Mouse (Mus musculus) telencephalon, adult 2 months (tissue): Measurements from ENCODE around the gene Slc28a1.
"Not testable (repeated sequence)": the region's sequence is repeated elsewhere in the genome, so short reads cannot be mapped to it uniquely, and the experiment has no call there.

Experiments
- DNase-seq: peaks from one replicate; pipeline ENCODE4 v3.0.0-alpha.2; 2011; ENCODE audit warnings: low read depth, low spot score

Slc28a1 gene

DNA sequence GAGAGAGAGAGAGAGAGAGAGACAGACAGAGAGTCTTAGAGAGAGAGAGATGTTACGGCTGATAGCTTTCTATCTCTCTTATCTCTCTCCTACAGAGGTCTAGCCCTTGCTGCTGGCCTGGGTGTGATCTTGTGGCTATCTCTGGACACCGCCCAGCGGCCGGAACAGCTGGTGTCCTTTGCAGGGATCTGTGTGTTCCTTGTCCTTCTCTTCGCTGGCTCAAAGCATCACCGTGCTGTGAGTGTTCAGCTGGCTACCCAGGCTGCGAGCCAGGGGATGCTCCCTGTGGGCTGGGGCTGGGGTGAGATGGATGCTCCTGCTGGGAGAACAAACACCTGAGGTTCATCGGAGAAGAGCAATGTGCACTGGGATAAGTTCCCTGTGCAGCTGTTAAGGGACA lies 10.2 kb downstream of the Slc28a1 start:
- DNase-seq: no peak

DNA sequence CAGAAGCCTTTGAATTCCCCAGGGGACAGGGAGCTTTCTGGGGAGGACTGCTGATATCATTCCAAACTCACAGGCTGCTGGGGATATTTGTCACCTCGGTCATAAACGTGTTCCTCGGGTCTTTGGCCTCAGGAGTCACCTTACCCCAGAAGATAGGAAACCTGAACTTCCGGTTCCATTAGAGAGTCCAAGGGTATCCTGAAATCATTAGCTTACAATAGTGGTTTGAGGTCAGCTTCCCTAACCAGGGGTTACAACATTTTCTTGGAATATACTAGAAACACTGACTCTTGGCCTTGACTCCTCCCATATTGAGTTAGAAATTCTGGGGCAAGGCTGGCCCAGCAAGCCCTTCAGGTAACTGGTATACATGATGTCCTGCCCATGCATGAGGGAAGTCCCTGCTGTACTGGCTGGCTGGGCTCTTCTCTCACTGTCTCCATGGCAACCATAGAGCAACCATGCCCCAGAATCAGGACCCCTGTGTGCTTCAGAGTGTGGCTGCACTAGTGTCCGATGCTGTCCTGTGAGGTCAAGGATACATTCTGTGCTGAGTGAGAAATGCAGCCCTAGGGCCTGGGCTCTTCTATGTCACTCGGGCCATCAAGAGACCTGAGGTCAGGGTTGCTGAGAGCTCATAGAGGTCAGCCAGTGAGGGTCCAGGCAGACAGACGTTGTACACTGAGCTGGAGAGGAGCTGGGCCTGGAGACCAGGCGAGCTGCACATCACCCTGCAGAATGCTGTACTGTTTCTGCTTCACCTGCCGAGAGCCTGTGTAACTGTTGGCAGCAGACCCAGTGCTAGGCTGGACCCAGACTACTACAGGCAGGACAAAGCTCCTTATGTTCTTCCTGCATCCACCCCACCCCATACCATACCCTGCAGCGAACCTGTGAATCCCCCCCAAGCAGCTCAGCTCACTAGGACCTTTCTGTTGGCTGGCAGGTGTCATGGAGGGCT lies 10.9 kb downstream of the Slc28a1 start:
- DNase-seq: no peak

DNA sequence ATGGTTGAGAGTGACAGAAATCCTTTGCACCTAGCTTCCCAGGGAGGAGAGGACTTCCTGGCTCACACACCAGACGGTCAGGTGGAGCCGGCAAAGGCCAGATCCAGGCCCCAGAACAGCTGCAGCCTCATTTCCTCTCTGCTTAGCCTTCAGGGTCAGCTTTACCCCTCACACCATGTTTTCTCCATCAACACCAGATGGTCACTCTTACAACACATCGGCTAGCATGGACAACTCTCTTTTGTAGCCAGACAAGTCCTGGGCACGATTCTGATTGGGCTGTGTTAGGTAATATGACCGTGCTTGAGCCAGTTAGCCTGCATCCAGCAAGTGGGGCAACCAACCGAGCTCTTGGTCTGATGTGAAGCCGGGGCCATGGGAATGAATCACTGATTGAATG lies 17.3 kb downstream of the Slc28a1 start:
- DNase-seq: no peak

DNA sequence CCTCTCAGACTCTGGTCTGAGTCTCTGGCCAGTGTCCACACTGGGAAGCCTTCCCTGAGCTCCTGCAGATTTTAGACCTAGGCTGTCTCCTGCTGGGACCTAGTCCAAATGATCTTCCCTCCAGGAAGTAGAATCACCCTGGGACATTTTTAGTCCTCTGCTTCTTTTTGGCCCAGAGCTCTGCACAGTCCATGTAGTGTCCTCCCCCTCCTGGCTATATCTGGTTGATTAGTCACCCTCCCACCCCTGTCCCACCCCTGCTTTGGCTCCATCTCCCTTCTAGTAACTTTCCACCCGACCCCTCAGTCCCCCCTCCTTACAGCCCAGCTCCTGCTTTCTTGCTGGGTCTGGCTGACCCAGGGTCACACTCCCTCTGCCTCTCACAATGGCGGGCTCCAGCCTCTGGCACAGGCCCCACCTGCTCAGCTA lies 18.3 kb downstream of the Slc28a1 start:
- DNase-seq: no peak

DNA sequence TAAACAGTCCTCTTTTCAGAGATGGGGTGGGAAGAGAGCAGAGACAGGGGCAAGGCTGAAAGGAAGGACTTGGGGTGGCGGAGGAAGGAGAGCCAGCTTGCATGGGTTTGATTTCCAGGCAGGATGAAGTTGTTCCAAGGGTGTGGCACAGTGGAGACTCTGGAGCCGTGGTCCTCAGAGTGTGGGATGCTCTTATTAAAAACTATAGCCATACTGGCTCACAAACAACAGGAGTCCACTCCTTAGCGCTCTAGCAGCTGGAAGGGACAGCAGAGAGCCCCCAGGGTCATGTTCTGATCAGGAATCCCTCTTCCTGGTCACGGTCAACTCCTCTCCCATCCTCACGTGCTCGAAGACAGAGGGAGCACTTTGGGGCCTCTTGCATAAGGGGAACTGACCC lies 18.8 kb downstream of the Slc28a1 start:
- no peak for DNase-seq

DNA sequence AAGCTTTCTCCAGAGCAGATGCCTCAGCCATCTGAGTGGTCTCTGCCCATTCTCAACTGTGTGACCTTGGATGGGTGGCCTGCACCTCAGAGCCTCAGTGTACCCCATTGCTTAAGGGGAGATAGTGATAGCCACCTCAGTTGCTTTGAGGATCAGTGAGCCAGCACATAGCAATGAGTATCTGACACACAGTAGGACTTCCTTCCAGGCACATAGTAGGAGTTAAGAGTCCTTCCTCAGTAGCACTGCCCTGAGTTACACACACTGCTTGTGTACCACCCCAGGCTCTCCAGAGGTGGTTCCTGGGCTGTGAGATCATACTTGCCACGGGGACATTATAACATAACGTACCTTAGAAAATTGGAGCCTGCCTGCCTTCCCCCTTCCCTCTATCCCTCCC lies 19.3 kb downstream of the Slc28a1 start:
- no peak for DNase-seq

DNA sequence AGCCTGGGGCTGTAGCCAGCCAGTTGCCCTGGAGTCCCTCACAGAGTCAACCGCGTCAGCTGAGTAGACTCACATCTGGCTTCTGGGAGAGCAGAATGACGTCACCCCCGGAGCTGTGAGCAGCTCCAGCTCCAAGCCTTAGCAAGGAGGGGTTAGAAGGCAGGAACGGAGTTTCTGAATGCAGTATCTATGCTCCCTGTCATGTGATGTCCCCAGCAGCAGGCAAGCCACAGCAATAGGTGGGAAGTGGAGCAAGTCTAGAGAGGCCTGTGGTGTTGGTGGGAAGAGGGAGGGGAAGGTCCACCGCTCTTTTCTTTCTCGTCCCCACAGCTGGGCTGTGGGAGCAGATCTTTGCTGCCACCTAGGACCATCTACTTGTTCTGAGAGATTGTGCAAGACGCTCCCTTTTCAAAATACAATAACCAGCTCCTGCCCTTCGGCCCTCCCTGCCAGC lies 20.0 kb downstream of the Slc28a1 start:
- peak; percentile 83 for DNase-seq

DNA sequence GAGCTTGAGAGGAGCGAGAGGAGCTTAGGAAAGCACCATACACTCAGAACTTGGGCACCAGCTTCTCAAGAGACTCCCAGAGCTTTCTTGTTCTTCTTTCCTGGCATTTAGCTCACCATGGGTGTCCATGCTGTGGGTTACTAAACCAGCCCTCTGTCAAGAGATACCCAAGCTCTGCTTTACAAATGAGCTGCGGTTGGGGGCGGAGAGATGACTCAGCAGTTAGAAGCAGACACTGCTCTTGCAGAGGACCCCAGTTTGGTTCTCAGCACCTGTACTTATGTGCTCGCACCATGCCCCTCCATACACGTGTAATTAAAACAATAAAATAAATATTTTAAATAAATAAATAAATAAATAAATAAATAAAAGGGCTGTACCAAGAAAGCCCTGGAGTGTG lies 22.7 kb downstream of the Slc28a1 start:
- no peak for DNase-seq

DNA sequence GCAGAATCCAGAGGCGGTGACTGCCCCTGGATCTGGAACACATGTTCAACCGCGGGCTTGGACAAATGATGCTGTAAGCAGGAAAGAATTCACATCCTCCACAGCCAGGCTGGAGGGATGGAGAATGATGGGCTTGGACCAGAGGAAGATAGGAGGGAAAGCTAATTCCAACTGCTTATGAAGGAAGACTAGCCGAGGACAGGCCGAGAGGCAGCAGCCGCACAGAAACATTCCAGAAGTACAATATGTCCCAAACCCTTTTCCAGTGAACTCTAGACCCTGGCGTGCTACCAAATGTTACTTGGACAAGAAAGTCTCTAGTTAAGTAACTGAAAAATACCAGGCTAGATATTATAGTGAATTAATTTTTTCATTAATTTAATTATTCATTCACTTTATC lies 24.5 kb downstream of the Slc28a1 start:
- no peak for DNase-seq

DNA sequence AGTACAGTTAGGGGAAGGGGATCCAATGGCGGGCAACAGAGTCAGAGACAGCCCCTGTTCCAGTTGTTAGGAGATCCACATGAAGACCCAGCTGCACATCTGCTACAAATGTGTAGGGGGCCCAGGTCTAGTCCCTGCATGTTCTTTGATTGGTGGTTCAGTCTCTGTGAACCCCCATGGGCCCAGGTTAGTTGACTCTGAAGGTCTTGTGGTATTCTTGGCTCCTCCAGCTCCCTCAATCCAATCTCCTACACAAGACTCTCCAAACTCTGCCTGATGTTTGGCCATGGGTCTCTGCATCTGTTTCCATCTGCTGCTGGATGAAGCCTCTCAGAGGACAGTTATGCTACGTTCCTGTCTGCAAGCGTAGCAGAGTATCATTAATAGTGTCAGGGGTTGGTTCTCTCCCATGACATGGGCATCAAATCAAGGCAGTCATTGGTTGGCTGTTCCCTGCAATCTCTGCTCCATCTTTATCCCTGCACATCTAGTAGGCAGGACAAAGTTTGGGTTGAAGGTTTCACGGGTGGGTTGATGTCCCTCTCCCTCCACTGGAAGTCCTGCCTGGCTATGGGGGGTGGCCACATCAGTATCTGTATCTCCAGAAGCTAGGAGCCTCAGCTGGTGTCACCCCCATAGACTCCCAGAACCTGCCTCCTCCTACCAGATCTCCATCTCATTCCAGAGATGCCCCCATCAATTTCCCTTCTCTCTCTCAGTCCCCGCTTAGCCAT lies 25.2 kb downstream of the Slc28a1 start:
- DNase-seq: no peak

DNA sequence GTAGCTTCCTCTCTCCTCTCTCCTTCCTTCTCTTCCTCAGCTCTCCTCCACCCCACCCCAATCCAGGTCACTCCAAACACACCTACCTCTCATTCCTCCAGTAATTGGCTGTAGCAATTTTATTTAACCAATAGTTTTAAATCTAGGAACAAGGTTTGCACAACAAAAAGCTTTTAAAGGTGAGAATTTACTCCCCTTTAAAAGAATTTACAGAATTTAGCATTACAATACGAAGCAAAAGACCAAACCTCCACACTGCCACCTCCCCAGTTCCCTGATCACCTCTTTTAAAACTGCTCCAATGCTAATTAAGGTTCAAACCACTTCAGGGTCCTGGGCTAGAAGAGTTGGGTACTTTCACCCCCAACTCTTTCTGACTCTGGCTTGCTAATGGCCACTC lies 26.9 kb downstream of the Slc28a1 start:
- DNase-seq: no peak

DNA sequence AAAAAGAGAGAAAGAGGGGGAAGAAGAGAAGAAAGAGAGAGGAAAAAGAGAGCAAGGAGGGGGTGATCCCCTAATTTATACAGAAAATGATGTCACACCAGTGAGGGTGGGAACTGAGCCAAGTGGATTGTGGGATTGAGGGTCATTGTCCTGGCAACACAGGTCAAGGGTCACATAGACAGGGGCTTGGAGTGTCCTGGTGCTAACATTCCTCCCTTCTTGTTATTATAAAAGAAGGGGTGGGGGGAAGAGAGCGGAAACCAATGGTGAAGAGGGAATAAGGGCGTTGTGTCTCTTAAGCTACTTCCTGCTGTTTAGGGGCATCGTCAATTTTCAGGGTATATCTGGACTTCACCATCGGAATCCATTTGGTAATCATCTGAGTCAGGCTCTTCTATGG lies 28.5 kb downstream of the Slc28a1 start:
- DNase-seq: not testable (repeated sequence)

DNA sequence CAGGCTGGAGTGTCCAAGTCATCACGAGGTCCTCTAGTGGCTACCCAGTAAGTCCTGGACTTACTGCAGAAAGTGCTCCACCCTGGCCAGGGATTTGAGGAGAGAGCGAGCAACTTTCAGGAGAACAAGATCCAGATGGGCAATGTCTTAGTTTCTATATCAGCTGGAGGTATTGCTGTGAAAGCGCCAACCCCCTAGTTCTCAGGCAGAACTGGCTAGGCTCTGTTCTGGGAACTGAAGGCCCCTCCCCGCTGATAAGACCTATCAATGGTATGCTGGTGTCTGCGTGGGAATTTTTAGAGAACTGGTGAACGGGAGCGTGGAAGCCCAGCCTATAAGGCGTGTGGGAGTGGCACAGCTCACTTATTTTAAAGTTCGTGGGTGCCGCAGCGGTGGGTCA lies 35.2 kb downstream of the Slc28a1 start:
- DNase-seq: no peak

DNA sequence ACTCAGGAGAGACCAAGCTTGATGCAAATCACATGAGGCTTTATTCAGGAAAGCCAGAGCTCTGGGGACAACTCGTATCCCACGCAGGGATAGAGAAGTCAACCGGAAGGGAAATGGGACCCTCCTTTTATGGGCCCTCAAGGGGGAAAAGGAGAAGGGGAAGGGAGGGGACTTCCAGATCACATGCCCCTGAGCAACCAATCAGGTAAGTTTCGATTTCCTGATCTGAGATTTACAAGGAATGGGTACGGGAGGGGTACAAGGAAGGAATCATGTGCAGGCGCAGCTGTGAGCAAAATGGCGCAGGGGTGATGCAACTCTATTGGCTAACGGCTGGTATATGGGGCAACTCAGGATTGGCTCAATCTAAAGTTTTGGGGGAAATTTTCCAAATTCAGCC lies 36.6 kb downstream of the Slc28a1 start:
- DNase-seq: no peak

DNA sequence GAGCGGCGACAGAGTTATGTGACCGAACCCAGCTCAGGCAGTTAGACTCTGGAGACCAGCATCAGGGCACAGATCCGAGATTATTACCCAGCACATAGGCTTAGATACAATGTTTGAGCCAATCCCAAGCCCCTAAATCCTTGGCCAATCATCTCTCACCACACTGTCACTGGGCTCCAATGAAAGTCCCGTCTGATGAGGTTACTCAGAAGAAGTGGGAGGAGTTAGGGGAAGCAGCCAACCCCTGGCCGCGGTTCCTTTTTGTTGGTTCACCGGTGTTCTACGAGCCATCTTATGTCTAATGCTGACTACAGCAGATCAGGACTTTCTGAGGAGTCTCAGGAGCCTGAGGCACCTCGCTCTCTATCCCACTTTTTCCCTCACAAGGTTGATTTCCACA lies 37.7 kb downstream of the Slc28a1 start:
- DNase-seq: no peak

DNA sequence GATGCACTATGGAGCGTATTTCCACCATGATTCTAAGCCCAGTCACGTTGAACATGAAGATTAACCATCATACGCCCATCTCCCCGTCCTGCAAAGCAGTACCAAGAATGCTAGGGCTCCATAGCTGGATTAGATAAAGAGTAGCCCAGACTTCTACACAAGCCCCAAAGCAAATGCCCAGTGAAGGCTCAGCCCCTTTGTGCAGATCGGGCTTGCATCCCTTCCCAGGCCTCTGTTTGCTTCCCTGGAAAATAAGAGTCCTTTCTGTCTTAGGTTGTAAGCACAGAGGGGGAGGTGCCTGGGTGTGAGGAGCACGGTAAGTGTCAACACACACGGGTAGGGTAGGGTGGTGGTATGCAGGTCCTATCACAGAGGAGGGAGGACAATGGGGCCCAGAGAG lies 38.2 kb downstream of the Slc28a1 start:
- no peak for DNase-seq

DNA sequence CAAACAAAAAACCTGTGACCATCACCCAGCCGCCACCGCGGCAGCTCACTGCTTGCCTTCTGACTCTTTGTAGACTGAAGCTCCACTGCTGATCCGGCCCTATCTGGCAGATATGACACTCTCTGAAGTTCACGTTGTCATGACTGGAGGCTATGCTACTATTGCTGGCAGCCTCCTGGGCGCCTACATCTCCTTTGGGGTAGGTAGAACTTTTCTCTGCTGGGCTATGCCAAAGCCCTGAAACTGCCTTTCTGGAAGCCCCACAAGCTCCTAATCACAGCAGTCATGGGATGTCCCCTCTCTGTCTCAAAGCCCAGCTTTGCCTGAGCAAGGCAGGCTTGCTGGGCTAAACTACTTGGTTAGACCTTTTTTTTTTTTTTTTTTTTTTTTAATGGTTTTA lies 38.7 kb downstream of the Slc28a1 start:
- DNase-seq: no peak

DNA sequence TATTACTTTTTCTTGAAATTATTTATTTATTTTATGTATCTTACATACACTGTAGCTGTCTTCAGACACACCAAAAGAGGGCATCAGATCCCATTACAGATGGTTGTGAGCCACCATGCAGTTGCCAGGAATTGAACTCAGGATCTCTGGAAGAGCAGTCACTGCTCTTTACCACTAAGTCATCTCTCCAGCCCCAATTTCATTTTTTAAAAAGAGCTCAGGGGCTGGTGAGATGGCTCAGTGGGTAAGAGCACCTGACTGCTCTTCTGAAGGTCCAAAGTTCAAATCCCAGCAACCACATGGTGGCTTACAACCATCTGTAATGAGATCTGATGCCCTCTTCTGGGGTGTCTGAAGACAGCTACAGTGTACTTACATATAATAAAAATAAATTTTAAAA lies 39.6 kb downstream of the Slc28a1 start:
- DNase-seq: not testable (repeated sequence)

DNA sequence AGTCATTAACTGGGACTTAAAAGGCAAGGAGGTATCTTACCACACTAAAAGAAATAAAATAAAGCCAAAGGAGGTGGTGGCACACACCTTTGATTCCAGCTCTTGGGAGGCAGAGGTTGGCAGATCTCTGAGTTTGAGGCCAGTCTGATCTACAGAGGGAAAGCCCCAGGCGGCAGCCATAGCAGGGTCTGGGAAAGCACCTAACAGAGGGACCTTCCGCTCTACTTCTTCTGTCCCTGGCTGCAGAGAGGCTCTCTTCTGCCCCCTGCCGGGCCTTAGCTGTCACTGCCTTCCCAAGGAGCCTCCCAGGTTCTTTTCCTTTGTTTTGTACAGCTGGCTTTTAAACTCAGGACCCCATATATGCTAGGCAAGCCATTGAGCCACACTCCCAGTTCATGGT lies 40.4 kb downstream of the Slc28a1 start:
- no peak for DNase-seq

DNA sequence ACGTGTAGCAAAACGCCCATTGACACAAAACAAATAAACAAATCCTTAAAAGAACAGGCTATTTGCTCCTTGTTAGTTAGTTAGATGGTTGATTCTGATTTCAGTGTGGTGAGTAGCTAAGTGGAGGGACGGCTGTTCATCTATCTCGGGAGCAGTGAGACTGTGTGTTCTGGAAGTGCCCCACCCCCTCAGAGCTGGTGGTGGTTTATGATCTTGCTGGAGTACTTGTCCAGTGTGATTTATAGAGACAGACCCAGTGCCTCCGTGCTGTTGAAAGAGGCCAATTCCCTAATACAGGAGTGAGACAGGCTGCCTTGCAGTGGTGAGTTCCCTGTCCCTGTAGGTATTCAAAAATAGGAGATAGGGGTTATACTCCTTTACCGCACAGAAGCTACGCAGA lies 44.3 kb downstream of the Slc28a1 start:
- DNase-seq: no peak

DNA sequence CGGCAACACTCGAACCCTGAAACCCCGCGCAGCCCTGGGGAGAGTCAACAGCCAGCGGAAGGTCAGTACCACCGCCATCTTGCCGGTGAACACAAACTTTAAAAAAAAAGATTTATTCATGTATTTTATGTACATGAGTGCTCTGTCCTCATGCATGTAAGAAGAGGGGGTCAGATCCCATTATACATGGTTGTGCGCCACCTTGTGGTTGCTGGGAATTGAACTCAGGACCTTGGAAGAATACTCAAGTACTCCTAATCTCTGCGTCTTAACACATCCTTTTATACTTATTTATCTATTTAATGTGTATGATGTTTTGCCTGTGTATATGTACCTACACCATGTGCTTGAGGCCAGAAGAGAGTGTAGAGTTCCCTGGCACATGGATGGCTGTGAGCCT lies 47.1 kb downstream of the Slc28a1 start:
- DNase-seq: no peak

DNA sequence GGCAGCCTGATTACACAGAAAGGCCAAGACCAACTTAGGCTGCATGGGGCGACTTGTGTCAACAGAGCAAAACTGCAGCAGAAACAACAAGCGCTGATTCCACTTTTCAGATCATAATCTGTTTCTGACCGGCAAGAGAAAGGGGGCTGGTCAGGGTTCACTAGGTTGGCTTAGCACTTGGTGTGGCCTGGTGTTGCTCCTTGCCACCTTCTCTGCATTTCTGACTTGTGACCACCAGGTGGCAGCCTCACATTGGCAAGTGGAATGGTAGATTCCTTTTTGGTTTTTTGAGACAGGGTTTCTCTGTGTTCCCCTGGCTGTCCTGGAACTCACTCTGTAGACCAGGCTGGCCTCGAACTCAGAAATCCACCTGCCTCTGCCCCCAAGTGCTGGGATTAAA lies 47.7 kb downstream of the Slc28a1 start:
- DNase-seq: no peak

DNA sequence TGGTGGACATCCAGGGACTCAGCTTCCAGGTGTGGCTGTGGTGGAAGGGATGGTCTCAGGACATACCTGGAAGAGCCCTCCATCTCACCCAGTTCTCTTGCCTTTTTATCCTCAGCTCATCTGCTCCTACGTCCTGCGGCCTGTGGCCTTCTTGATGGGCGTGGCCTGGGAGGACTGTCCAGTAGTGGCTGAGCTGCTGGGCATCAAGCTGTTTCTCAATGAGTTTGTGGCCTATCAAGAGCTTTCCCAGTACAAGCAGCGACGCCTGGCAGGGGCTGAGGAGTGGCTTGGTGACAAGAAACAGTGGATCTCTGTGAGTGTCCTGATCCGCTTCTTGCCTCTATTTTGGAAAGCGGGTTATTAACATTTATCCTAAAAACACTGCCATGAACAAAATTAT lies 49.8 kb downstream of the Slc28a1 start:
- DNase-seq: no peak
